Mouse (Mus musculus) embryo, embryonic 11.5 days (tissue): ENCODE data around the gene Atp6v1b1.

ENCODE experiments used
- DNase-seq: peaks from one replicate; pipeline ENCODE4 v3.0.0-alpha.2; 2012; ENCODE audit warnings: low read depth, low spot score

The Atp6v1b1 gene

GRCm38 (mm10) chr6:83715461-83716196 is 27.2 kb upstream of the Atp6v1b1 start:
- DNase-seq: no peak

GRCm38 (mm10) chr6:83717026-83717425 is 25.8 kb upstream of the Atp6v1b1 start:
- DNase-seq: no peak

GRCm38 (mm10) chr6:83722526-83722925 is 20.3 kb upstream of the Atp6v1b1 start:
- no peak for DNase-seq

GRCm38 (mm10) chr6:83727178-83727577 is 15.6 kb upstream of the Atp6v1b1 start:
- no peak for DNase-seq

GRCm38 (mm10) chr6:83728488-83728887 is 14.3 kb upstream of the Atp6v1b1 start:
- no peak for DNase-seq

- DNase-seq: no peak
Measured at GRCm38 (mm10) chr6:83729350-83729970, 13.3 kb upstream of the Atp6v1b1 start.

- no peak for DNase-seq
Measured at GRCm38 (mm10) chr6:83731128-83731527, 11.7 kb upstream of the Atp6v1b1 start.

- no peak for DNase-seq
Measured at GRCm38 (mm10) chr6:83737311-83737710, 5.5 kb upstream of the Atp6v1b1 start.

- DNase-seq: no peak
Measured at GRCm38 (mm10) chr6:83738596-83738995, 4.2 kb upstream of the Atp6v1b1 start.

GRCm38 (mm10) chr6:83743212-83743611 is 422 bp downstream of the Atp6v1b1 start:
- DNase-seq: no peak

- DNase-seq: no peak
Measured at GRCm38 (mm10) chr6:83744126-83744525, 1.3 kb downstream of the Atp6v1b1 start.

GRCm38 (mm10) chr6:83744557-83744956 is 1.8 kb downstream of the Atp6v1b1 start:
- no peak for DNase-seq

GRCm38 (mm10) chr6:83745466-83745865 is 2.7 kb downstream of the Atp6v1b1 start:
- no peak for DNase-seq

- DNase-seq: no peak
Measured at GRCm38 (mm10) chr6:83749286-83749685, 6.5 kb downstream of the Atp6v1b1 start.

- DNase-seq: peak; percentile 57
Measured at GRCm38 (mm10) chr6:83750171-83750684, 7.4 kb downstream of the Atp6v1b1 start.

GRCm38 (mm10) chr6:83756051-83756450 is 13.3 kb downstream of the Atp6v1b1 start:
- DNase-seq: no peak

GRCm38 (mm10) chr6:83762344-83762743 is 19.6 kb downstream of the Atp6v1b1 start, which contains the start of gene Ankrd53:
Gene Ankrd53, plus strand, starts transcription at chr6:83762644.
- DNase-seq: no peak

GRCm38 (mm10) chr6:83762880-83763431 is 20.2 kb downstream of the Atp6v1b1 start:
- no peak for DNase-seq

GRCm38 (mm10) chr6:83766982-83767381 is 24.2 kb downstream of the Atp6v1b1 start:
- DNase-seq: no peak

- no peak for DNase-seq
Measured at GRCm38 (mm10) chr6:83768485-83768884, 25.7 kb downstream of the Atp6v1b1 start.

- no peak for DNase-seq
Measured at GRCm38 (mm10) chr6:83774126-83774525, 31.3 kb downstream of the Atp6v1b1 start.

GRCm38 (mm10) chr6:83774781-83775563 is 32.2 kb downstream of the Atp6v1b1 start:
- DNase-seq: no peak
